Mouse (Mus musculus) heart, embryonic 14.5 days (tissue): ENCODE measurements around the gene Gm11444. TPM values are rescaled to one million over a fixed set of nuclear protein-coding genes. Genes with fewer than 3 reads are reported as not detected.
A peak's percentile ranks its signal among the peaks of the same experiment; 100 is the strongest.

Experiments
- ATAC-seq: fragments of 200-750 bp; cut with Nextera tagmentation; 2 replicates; pipeline ENCODE4 v1.8.0; 2017; ENCODE audit warnings: low read depth, moderate TSS enrichment; ENCODE audit not compliant: insufficient number of reproducible peaks, insufficient read depth, low FRiP score
- H3K27ac ChIP-seq, 2 experiments: fragments of 200-500 bp in 1 of 2; fragments of 300-500 bp in 1 of 2; sonication (generic) in 1 of 2; replicated peaks in 1 of 2; 2 replicates each; pipeline ENCODE4 v1.5.1; 2012 to 2014; ENCODE audit warnings: low read depth in 2 of 2, low read length in 2 of 2, control low read depth in 1 of 2, mild to moderate bottlenecking in 1 of 2, mixed read lengths in 1 of 2; ENCODE audit not compliant: control insufficient read depth in 1 of 2, insufficient read depth in 1 of 2
- H3K27me3 ChIP-seq: fragments of 300-500 bp; sonication (generic); 2 replicates; pipeline ENCODE4 v1.6.1; 2014; ENCODE audit warnings: mild to moderate bottlenecking, low read length, control low read depth; ENCODE audit not compliant: control insufficient read depth, insufficient read depth
- H3K36me3 ChIP-seq: fragments of 300-500 bp; sonication (generic); 2 replicates; pipeline ENCODE4 v1.6.1; 2014; ENCODE audit warnings: mild to moderate bottlenecking, control low read depth, low read length, mixed read lengths; ENCODE audit not compliant: control insufficient read depth, insufficient read depth
- H3K4me1 ChIP-seq, 2 experiments: fragments of 200-500 bp in 1 of 2; fragments of 300-500 bp in 1 of 2; sonication (generic) in 1 of 2; 2 replicates each; pipeline ENCODE4 v1.6.1; 2012 to 2014; ENCODE audit warnings: low read length in 2 of 2, control low read depth in 1 of 2, mixed read lengths in 1 of 2; ENCODE audit not compliant: control insufficient read depth in 2 of 2, insufficient read depth in 2 of 2
- H3K4me2 ChIP-seq: fragments of 300-500 bp; sonication (generic); 2 replicates; pipeline ENCODE4 v1.6.1; 2014; ENCODE audit warnings: mild to moderate bottlenecking, low read length
- H3K4me3 ChIP-seq, 2 experiments: fragments of 200-500 bp in 1 of 2; fragments of 300-500 bp in 1 of 2; sonication (generic) in 1 of 2; 2 replicates each; pipeline ENCODE4 v1.5.1; 2012 to 2014; ENCODE audit warnings: low read length in 2 of 2, mild to moderate bottlenecking in 2 of 2, control low read depth in 1 of 2, low read depth in 1 of 2, moderate library complexity in 1 of 2; ENCODE audit not compliant: control insufficient read depth in 1 of 2, insufficient read depth in 1 of 2
- H3K9ac ChIP-seq: fragments of 300-500 bp; sonication (generic); 2 replicates; pipeline ENCODE4 v1.6.1; 2014; ENCODE audit warnings: mild to moderate bottlenecking, low read length
- H3K9me3 ChIP-seq: fragments of 300-500 bp; sonication (generic); 2 replicates; pipeline ENCODE4 v1.6.1; 2016; ENCODE audit warnings: low read length, control low read depth; ENCODE audit not compliant: control insufficient read depth
- WGBS: fragments of 180-500 bp; shearing (Covaris S2); extraction: QIAGEN DNeasy Blood & Tissue Kit; methylation state at CpG from one replicate; pipeline ENCODE4 v1.1.7; 2014; 5-methylcytosine and 5-hydroxymethylcytosine counted together
- polyA plus RNA-seq: library from polyadenylated mRNA; unstranded; fragments of >200 nt; fragmentation: Nextera tagmentation; extraction: Ambion mirVana; gene quantifications from 2 replicates; pipeline ENCODE4 v1.2.1, GENCODE M21; 2014

Gm11444 gene
- polyA plus RNA-seq, 1 experiment from 2014 or later: not detected

- ATAC-seq: no peak
Observed at GRCm38 (mm10) chr11:85886429-85886785, 36.3 kb upstream of the Gm11444 start.

GRCm38 (mm10) chr11:85885665-85886428, 35.7 kb upstream of the Gm11444 start, which contains the start of gene Tbx4:
Gene Tbx4, plus strand, starts transcription at chr11:85886422.
- Histone ChIP-seq H3K27ac (no peak within 1 kb of the TSS), H3K9me3 (no peaks in the 10 kb centered on the region), H3K27me3 (peaks cover 67% of the 10 kb centered on the region), H3K4me1 (peaks cover 4 to 16% of the 10 kb centered on the region in 2 experiments; a peak in 3 of 4 replicates), H3K4me3 (peak within 1 kb of the TSS in 1 of 2 experiments; percentile 13; a peak in 1 of 4 replicates), H3K4me2 (no peak within 1 kb of the TSS), H3K9ac (no peak within 1 kb of the TSS), H3K36me3 (no peaks in the 10 kb centered on the region)
- ATAC-seq: no peak
- WGBS: 18% methylated on average over 26 of the region's 28 CpGs

More at GRCm38 (mm10) chr11:85886429-85886785, 36.3 kb upstream of the Gm11444 start:
- Histone ChIP-seq H3K27ac (no peak overlapping the region), H3K9ac (no peak overlapping the region), H3K4me2 (no peak overlapping the region), H3K9me3 (no peaks in the 10 kb centered on the region), H3K27me3 (peaks cover 72% of the 10 kb centered on the region), H3K4me3 (peak overlapping the region in 1 of 2 experiments; percentile 13; a peak in 1 of 4 replicates), H3K36me3 (no peaks in the 10 kb centered on the region), H3K4me1 (peaks cover 4 to 16% of the 10 kb centered on the region in 2 experiments; a peak in 3 of 4 replicates)
- 3% methylated on average over 22 of the region's 22 CpGs for WGBS

GRCm38 (mm10) chr11:85884498-85884897, 34.4 kb upstream of the Gm11444 start:
- ATAC-seq: no peak
- H3K27me3 ChIP-seq: peaks cover 63% of the 10 kb centered on the region
- H3K9ac ChIP-seq: no peak overlapping the region
- WGBS: 72% methylated on average over 4 of the region's 4 CpGs
- no peak overlapping the region for H3K4me2 ChIP-seq
- peaks cover 4 to 9% of the 10 kb centered on the region in 2 experiments; a peak in 3 of 4 replicates for H3K4me1 ChIP-seq
- no peak overlapping the region for H3K27ac ChIP-seq
- H3K36me3 ChIP-seq: no peaks in the 10 kb centered on the region
- no peak overlapping the region for H3K4me3 ChIP-seq
- H3K9me3 ChIP-seq: no peaks in the 10 kb centered on the region

GRCm38 (mm10) chr11:85876059-85876788, 26.1 kb upstream of the Gm11444 start:
- no peak overlapping the region for H3K27ac ChIP-seq
- H3K4me3 ChIP-seq: no peak overlapping the region
- no peak overlapping the region for H3K4me2 ChIP-seq
- ATAC-seq: no peak
- WGBS: 58% methylated on average over 24 of the region's 24 CpGs
- no peaks in the 10 kb centered on the region for H3K4me1 ChIP-seq
- H3K9me3 ChIP-seq: no peaks in the 10 kb centered on the region
- no peak overlapping the region for H3K9ac ChIP-seq
- peaks cover 17% of the 10 kb centered on the region for H3K27me3 ChIP-seq
- H3K36me3 ChIP-seq: no peaks in the 10 kb centered on the region

- Histone ChIP-seq H3K27me3 (0 out of 2 replicates have a peak, but pooled peaks cover 3% of the 10 kb centered on the region), H3K36me3 (no peaks in the 10 kb centered on the region), H3K4me2 (no peak overlapping the region), H3K4me3 (no peak overlapping the region), H3K27ac (no peak overlapping the region), H3K9ac (no peak overlapping the region), H3K9me3 (no peaks in the 10 kb centered on the region), H3K4me1 (no peaks in the 10 kb centered on the region)
- WGBS: 32% methylated on average over 7 of the region's 7 CpGs
- no peak for ATAC-seq
Observed at GRCm38 (mm10) chr11:85864363-85864762, 14.2 kb upstream of the Gm11444 start.

GRCm38 (mm10) chr11:85857997-85858698, 8.0 kb upstream of the Gm11444 start:
- Histone ChIP-seq H3K9ac (no peak overlapping the region), H3K4me1 (no peaks in the 10 kb centered on the region), H3K4me3 (no peak overlapping the region), H3K27ac (no peak overlapping the region), H3K4me2 (no peak overlapping the region), H3K27me3 (no peaks in the 10 kb centered on the region), H3K9me3 (no peaks in the 10 kb centered on the region), H3K36me3 (no peaks in the 10 kb centered on the region)
- 29% methylated on average over 6 of the region's 6 CpGs for WGBS
- no peak for ATAC-seq

- WGBS: 37% methylated on average over 6 of the region's 6 CpGs
- no peak overlapping the region for H3K4me2 ChIP-seq
- no peak overlapping the region for H3K4me3 ChIP-seq
- H3K9ac ChIP-seq: no peak overlapping the region
- H3K27me3 ChIP-seq: peaks cover 18% of the 10 kb centered on the region
- H3K27ac ChIP-seq: no peak overlapping the region
- H3K36me3 ChIP-seq: no peaks in the 10 kb centered on the region
- H3K9me3 ChIP-seq: no peaks in the 10 kb centered on the region
- ATAC-seq: no peak
- peaks cover 0 to 2% of the 10 kb centered on the region in 2 experiments; a peak in 1 of 4 replicates for H3K4me1 ChIP-seq
Observed at GRCm38 (mm10) chr11:85850758-85851157, 625 bp upstream of the Gm11444 start.
